Mouse (Mus musculus) spleen, embryonic (tissue): Measurements from ENCODE around the gene Fam163b.

ENCODE experiments used
- CTCF ChIA-PET: fragments of 350-600 bp; sonication (Branson Sonifier 250); formaldehyde crosslinking; loops from one replicate; lab custom pipeline; 2022; lab: Charles Lee

Gene Fam163b

DNA sequence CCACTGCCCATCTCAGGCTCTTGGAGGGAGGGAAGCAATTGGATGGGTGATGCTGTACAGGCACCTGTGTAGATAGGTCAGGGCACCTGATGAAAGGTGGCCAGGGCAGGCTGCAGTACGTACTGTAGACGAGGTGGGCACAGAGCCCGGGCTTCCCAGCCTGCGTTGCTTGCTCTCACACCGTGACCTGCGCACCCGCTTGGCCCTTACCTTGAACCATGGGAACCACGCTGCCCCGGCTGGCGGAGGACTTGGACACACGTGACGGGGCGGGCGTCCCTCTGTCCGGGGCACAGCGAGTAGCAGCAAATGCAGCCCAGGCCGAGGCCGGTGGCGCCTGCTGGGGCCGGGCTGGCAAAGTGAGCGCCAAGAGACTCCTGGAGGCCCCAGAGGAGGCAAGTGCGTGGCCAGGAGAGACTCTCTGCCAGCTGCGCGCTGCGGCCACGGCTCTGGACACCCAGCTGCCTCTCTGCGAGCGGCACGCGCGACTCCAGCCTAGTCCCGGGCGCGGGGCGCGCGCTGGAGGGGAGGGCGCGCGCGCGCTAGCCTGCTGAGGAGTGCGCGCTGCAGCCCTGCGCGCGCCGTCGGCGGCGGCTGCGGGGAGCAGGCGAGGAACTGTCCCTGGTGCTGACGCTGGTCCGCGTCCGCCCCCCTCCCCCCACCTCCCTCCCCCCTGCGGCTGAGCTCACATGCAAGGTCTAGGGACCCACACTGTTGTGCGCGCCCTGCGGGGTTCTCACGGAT lies at the start of gene Fam163b:
TSS of gene Fam163b (minus strand) at position 542 of the 744 bp plus-strand sequence.
- CTCF ChIA-PET, result no interaction called here

DNA sequence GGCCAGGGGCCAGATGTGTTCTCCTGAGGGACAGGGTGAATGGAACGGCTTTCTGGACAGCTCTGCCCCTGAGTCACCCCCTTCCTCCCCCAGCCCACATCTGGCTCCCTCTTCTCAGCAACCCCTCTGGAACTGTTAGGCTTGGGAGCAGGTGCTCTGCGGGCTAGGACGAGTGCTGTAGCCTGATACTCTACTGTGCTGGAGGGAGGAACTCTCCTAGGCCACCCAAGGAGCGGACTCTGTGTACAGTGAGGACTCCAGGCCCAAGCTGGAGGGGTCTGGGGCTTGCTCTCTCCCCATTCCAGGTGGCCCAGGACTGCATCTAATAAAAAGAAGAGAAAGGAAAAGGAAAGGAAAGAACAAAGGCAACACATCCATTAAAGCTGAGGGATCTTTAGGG lies 47.7 kb upstream of the Fam163b start:
- CTCF ChIA-PET, result no interaction called here

DNA sequence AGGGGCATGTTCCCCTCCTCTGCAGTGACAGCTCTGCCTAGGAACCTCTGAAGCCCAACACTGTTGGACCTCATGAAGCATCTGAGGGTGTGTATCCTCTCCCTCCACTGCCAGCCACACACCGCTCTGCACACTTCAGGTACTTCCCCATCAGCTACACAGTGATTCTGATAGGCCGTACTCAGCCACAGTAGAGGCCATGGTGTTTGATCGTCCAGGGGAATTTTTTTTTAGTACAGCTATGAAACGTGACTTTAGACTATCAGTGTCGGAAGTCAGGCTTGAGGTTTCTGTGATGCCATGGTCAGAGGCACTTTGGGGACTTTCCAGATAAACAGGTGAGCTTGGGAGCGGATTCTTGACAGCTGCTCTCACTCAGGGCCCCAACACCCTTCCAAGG lies 45.2 kb upstream of the Fam163b start:
- CTCF ChIA-PET, result no interaction called here

DNA sequence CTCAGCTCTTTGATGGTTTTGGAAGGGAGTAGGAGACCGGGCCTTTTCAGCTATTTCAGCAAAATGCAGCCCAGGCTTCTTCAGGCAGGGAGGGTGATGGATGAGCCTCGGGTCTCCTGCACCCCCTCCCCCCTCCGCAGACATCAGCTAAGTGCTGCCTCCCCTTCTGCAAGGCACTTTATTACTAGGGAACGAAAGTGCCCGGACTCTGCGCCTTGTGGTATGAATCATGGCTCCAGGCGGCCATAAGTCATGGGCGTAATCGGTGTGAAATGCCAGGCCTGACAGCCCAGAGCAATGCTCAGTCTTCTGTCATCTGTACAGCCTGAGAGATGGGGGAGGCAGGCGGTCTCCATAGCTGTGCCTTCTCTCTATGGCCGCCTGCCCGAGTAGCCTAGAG lies 41.4 kb upstream of the Fam163b start:
- CTCF ChIA-PET, result no interaction called here

DNA sequence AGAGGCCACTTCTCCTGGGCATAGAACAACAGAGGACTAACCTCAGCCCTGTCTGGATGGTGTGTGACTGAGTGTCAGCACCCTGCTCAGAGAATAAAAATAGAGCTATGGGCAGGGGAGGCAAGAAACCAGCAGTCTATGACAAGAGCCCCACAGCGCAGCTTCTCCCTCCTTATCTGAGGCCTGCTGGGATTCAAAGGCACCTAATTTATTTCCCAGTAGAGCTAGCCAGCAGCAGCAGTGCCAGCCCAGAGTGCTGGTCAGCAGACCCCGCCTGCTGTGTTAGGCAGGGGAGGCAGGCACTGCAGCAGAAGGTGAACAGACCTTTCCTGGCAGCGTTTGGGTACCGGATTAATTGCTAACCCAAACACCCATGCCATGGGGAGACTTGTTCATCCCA lies 39.6 kb upstream of the Fam163b start:
- CTCF ChIA-PET, result no interaction called here

DNA sequence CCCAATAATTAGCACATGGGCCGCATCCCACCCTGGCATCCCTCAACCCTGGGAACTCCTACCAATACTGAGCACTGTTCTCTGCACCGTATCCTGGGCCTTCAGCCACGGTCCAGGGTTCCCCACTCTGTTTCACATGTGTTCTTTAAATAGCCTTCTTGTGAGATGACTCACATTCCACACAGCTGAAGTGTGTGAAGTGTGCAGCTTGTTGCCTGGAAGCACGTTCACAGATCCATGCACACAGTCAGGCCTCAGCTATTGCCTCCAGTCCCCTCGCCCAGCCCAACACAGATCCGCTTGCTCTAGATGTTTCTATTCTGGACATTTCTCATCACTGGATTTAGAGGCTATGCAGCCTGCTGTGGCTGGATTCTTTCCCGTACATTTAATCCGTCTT lies 36.8 kb upstream of the Fam163b start:
- CTCF ChIA-PET, result no interaction called here

DNA sequence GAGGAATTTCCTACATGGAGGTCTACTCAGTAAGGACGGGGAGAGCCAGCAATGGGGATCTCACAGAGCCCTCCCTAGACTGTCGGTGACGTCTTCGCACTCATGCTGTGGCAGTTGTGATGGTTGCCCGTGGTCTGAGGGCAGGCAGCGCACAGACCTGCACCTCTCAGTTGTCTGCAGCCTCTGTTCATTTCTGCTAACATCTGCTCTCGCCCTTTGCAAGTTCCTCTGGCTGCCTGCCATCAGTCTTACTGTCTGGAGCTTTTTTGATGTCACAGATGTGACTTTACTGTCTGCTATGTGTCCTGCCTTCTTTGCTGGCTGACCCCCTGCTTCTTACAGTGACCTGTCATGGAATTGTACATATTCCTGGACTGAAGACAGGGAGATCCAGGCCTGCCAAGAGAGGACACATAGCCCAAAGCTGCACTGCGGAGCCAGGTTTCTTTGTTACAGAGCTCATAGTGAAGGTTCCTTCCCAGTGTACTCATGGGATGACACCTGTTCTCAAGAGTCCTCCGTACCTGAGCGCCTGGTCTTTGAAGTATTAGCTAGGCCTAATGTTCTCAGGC lies 33.5 kb upstream of the Fam163b start:
- CTCF ChIA-PET, result no interaction called here

DNA sequence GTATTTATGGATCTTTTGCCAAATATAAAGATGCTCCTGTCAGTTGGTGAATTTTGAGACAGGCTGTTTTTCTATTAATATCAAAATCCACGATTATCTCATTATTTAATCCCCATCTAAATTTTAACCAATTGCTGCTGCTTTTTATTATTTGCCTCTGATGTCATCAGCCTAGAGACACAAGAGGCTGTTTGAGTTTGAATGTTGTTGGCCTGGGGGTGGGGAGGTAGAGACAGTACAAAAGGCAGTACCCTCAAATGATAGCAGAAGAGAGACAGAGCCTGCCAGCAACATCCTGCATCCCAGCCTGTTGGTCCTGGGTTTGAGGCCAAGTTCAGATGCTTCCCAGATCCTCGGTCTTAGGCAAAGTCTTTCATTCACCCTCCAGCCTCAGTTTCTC lies 32.0 kb upstream of the Fam163b start:
- CTCF ChIA-PET, result no interaction called here

DNA sequence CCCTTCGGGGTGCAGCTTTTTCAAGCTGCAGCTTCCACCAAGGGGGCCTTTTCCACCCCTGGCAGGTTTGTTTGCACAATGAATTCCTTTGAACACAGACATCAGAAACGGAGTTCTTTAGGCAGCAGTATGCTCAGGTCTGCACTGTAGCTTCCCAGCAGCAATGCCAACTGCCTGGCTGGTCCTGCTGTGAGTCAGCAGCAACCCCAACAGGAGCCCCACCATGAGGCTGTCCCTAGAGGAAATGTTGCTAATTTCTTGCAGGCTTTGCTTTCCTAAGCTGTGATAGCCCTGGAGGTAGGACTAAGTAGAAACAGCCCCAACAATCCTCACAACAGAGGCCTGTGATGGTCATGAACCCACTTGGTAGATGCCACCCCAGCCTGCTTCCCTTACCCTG lies 24.7 kb upstream of the Fam163b start:
- CTCF ChIA-PET, result no interaction called here

DNA sequence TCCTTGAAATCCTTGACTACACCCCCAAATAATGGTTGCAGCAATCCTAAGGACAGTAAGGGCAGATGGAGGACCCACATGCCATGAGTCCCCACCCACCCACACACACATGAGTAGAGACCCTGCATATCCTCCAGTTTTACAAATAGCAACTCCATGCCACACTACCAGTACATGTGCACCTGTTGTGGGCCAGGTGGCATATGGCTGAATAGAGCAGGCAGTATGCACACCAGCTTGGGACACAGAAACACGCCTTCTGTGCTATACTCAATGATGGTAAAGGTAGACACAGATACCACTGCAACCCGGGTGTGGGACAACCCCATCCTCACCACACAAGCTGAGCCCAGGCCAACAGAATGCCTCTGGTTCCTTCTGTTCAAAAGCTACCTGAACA lies 23.8 kb upstream of the Fam163b start:
- CTCF ChIA-PET, result no interaction called here

DNA sequence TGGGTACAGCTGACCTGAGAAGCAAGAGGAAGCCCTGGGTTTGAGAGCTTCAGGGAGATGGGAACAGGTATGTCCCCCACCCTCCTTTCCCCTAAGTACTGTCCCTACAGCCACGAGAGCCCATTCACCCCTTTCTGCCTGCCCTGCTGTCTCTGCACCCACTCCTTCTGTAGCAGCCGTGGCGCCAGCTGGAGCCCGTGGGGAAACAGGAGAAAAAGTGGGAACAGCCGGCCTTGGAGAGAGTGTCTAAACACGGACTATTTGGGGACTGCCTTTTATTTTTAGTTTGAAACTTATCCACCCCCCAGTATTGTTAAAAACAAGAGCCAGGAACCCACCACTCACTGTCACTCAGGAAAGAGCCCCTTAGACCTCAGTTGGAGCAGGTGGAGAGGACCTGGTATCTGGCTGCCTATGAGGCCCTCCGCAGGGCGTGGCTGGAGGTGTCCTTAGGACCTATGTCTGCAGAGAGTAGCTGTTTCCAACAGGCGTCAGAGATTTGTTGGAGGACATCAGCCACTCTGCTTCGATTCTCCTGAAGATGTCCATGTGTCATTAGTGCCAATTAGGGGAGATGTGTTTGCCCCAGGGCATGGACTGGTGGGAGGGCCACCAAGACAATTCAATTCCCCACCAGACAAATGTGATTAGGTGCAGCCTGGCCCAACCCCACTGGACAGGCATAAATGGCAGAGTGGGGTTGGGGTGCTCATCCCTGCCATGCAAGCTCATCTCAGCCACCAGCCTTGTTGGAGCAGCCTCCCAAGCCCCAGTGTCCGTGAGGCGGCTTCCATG lies 22.7 kb upstream of the Fam163b start, which contains the start of gene Dbh:
TSS of gene Dbh (plus strand) at position 438 of the 795 bp plus-strand sequence.
- CTCF ChIA-PET, result interaction anchor here (0.6 kb wide), 1 partner anchor 1039 kb away, joined by 3 read pairs; no protein-coding TSS in a partner anchor

DNA sequence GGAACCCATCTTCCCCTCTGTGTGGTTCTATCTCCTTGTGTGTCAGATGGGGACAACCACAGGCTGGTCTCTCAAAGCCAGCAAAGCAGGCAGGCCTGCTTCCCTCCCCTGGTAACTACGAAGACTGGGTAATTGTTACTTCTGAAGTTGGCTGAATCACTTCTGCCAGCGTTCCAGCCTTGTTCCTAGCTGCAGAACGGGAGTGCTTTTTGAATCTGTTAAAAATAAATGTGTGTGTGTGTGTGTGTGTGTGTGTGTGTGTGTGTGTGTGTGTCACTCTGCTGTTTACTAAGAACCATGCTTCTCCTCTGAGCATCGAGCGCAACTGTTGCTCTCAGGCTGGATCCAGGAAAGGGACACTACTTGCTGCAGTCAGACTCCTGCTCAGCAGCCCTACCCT lies 21.6 kb upstream of the Fam163b start:
- CTCF ChIA-PET, result interaction anchor here (0.6 kb wide), 1 partner anchor 1037 kb away, joined by 3 read pairs; no protein-coding TSS in a partner anchor

DNA sequence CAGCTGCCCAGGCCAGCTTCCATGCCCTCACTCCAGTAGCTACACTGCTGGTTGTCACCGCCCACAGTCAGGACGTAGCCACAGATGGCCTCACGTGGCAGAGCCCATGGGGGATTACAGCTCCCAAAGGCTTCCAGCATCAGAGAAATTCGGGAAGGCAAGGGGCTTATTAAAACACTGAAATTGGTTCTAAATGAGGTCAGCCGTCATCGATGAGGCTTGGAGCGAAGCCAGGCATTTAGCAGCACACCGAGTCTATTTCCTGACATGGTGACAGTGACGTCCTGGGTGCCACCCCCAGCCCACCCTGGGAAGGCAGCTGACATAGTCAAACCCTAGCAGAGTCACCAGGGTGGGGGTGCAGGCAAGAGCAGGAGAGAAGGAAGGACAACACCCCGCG lies 20.4 kb upstream of the Fam163b start:
- CTCF ChIA-PET, result interaction anchor here (0.7 kb wide), 1 partner anchor 172 kb away, joined by 3 read pairs; no protein-coding TSS in a partner anchor

DNA sequence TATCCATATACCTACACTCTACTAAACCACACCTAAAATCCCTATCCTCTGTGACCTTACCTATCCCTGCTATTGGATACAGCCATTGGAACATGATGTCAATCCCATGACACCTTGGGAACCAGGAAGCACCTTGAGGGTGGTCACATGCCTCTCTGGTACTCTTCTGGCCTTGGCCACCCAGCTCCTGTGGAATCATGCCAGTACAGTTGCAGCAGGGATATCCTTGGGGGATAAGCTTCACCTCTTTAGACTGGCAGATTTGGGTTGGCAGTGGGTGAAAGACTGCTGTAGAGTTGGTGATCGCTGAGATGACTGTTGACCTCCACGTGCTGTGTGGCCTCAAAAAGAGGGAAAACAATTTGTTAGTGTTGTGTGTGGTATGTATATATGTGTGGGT lies 19.2 kb upstream of the Fam163b start:
- CTCF ChIA-PET, result no interaction called here

DNA sequence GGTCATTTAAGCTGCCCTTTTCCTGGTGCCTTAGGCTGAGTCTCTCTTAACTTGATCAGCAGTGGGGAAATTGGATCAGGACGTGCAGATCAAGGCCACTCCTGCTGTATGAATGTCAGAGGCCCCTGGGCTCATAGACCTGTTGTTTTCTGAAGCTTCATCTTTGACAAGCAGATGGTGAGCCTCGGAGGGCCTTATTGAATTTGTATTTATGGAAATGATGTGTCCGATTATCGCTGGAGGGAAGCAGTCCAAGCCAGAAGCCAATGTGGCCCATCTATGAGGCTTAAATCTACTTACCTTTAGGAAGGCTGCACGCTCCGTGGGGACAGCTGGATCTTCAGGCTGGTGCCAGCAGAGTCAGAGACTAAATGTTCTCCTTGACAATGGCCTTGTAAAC lies 14.3 kb upstream of the Fam163b start:
- CTCF ChIA-PET, result no interaction called here

DNA sequence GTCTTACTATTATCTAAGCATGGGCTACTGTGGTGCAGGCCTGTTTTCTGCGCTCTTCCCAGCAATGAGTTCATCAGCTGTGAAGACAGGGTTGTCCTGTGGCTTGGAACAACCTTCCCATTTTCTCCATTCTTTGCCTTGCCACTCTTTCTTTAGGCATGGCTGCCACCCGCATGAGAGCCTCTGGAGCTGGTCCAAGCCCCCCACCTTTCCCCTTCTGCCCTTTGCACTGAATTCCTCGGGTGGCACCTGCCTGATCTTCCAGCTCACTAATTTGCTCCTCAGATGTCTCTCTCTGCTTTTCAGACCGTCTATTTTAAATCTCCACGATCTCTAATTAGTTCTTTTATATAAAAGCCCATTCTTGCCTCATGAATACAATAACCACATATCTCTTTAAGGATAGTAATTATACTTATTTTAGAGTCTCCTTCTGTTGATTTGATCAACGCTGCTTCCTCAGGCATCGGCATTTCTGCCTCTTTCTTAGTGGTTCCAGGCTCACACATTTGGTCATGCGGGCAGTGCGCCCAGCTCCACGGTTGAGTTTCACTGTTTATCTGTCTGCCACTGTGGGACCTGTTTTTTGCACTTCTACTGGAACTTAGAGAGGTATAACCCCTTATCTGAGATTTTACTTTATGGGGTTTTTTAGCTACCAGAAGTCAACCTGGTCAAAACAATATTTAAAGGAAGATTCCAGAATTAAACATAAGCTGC lies 12.3 kb upstream of the Fam163b start:
- CTCF ChIA-PET, result no interaction called here

DNA sequence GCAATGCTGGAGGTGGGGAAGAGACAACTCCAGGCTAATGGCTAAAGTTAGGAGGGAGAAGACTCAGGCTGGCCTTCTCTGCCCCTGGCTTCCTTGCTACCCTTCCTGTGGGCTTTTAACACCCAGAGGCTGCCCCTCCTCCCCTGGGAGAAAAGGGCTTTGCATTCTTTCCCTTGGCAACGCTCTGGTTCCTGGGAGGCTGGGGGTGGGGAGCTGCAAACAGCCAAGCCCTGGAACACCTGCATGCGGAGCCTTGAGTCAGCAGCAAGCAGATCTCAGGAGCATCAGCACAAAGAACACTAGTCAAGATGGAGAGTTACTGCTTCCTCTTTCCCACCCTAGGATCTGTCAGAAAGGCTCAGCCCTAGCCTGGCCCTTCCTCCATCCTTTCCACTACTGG lies 7.2 kb upstream of the Fam163b start:
- CTCF ChIA-PET, result no interaction called here

DNA sequence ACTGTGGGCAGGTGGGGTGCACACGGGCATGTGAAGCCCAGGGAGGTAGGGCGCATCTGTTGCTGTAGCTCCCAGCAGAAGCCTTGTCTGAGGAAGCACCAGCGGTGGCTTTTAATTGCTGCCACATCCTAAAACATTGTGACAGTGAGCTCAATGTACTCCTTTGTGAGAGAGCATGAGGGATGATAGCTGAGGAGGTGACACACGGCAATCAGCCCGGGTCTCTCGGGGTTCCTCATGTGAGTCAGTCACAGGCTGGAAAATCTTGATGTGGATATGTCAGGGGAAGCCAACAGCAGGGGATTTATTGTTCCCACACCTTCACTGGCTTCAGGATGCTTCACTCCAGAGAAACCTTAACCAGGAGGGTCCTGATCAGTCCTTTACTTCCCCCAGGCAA lies 4.5 kb upstream of the Fam163b start:
- CTCF ChIA-PET, result no interaction called here

DNA sequence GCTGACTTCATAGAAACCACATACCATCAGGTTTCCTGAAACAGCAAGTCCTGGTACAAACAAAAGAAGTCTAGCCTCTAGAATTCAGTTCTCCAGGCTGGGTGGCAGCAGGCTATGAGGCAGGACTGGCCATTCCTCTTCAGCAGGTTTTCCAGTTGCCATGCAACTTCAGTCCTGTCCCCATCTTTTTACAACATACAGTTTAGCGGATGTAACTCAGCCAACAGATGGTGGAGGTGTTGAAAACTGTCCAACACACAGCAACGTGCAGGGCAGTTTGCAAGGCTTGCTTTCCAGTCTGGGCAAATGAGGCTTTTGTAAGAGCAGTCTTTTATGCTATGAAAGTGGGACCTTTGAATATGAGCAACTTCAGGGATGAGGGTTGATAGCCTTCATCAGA lies 2.7 kb upstream of the Fam163b start:
- CTCF ChIA-PET, result no interaction called here

DNA sequence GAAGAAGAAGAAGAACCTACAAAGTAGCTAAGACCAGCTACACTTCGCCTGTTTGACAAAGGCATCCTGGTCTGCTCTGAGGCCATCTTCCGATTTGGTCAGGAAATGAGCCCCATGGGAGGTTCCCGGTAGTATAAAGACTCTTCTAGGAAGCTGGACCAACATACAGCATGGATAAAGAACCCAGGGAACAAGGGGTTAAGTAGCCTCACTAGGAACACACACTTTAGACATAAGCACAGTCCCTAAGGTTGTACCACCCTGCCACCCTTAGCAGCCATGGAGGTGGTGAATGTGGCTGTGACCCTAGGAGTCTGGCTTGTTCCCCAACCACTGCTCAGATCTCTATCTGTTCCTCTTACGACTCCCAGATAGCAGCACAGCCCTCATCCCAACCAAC lies 3.9 kb downstream of the Fam163b start:
- CTCF ChIA-PET, result no interaction called here

DNA sequence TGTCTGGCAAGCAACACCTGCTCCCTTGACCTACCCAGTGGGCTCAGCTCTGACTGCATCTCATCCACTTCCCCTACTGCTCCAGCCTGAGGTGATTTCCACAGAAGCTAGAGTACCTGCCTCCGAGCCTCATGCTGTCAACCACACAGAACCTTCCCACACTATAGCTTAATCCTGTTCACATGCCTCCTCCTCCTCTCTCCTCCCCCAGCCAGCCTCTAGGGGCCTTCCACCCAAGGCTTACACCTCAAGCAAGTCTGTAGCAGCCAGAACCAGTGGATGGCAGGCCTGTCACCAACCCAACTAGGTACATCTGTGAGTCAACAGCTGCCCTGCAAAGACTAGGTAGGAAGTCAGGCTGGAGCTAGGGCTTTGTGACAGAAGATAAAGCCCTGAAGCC lies 5.5 kb downstream of the Fam163b start:
- CTCF ChIA-PET, result no interaction called here

DNA sequence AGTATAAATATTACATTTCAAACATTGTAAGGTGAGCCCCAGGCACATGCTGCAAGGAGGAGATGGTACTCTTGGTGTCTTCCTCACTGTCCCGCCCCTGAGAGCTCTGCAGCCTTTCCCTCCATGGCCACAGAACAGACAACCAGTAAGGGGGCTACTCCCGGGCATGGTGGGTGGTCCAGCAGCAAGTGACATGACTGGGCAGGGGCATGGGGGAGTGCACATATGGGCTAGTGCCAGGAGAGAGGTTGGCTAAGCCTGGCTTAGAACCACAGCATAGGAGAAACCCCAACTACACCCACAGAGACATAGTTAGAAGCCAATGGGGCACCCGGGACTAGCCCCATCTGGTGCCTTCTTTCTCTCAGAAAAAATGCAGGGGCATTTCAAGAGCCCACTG lies 6.0 kb downstream of the Fam163b start:
- CTCF ChIA-PET, result no interaction called here
